Mouse (Mus musculus) lung, postnatal 0 days (tissue): ENCODE results near the gene Usp36. TPM values are rescaled to one million over a fixed set of nuclear protein-coding genes. Genes with fewer than 3 reads are reported as not detected.

ENCODE experiments used
- ATAC-seq: fragments of 200-750 bp; cut with Nextera tagmentation; 2 replicates; pipeline ENCODE4 v1.8.0; 2017; ENCODE audit warnings: moderate library complexity
- DNase-seq: peaks from one replicate; pipeline ENCODE4 v3.0.0-alpha.2; 2016; ENCODE audit warnings: low spot score
- H3K27ac ChIP-seq: fragments of 300-500 bp; sonication (generic); 2 replicates; pipeline ENCODE4 v1.5.1; 2014; ENCODE audit warnings: antibody characterized with exemption, mild to moderate bottlenecking, low read length, mixed read lengths
- H3K27me3 ChIP-seq: fragments of 300-500 bp; sonication (generic); replicated peaks from 2 replicates; pipeline ENCODE4 v1.6.1; 2014; ENCODE audit warnings: low read length, mixed read lengths; ENCODE audit not compliant: insufficient read depth
- H3K36me3 ChIP-seq: fragments of 300-500 bp; sonication (generic); 2 replicates; pipeline ENCODE4 v1.6.1; 2014; ENCODE audit warnings: low read length, mixed read lengths; ENCODE audit not compliant: insufficient read depth
- H3K4me1 ChIP-seq: fragments of 300-500 bp; sonication (generic); 2 replicates; pipeline ENCODE4 v1.6.1; 2014; ENCODE audit warnings: antibody characterized with exemption, low read depth, low read length, mixed read lengths; ENCODE audit not compliant: insufficient read depth
- H3K4me2 ChIP-seq: fragments of 300-500 bp; sonication (generic); replicated peaks from 2 replicates; pipeline ENCODE4 v1.6.1; 2014; ENCODE audit warnings: low read depth, mild to moderate bottlenecking, low read length, moderate library complexity, mixed read lengths
- H3K4me3 ChIP-seq: fragments of 300-500 bp; sonication (generic); 2 replicates; pipeline ENCODE4 v1.5.1; 2014; ENCODE audit warnings: low read depth, low read length
- H3K9ac ChIP-seq: fragments of 300-500 bp; sonication (generic); replicated peaks from 2 replicates; pipeline ENCODE4 v1.6.1; 2014; ENCODE audit warnings: low read depth, mild to moderate bottlenecking
- H3K9me3 ChIP-seq: fragments of 300-500 bp; sonication (generic); 2 replicates; pipeline ENCODE4 v1.6.1; 2016; ENCODE audit warnings: low read length, mixed read lengths
- CTCF ChIP-seq: IDR thresholded peaks from 2 replicates; pipeline ENCODE4 v1.5.1; 2016; ENCODE audit warnings: antibody characterized with exemption, mild to moderate bottlenecking
- EP300 ChIP-seq: IDR thresholded peaks from 2 replicates; pipeline ENCODE4 v1.6.1; 2016; ENCODE audit warnings: antibody characterized with exemption, mild to moderate bottlenecking, control low read depth
- WGBS: fragments of 180-500 bp; shearing (Covaris S2); extraction: QIAGEN DNeasy Blood & Tissue Kit; methylation state at CpG from one replicate; pipeline ENCODE4 v1.1.7; 2014; 5-methylcytosine and 5-hydroxymethylcytosine counted together
- polyA plus RNA-seq: library from polyadenylated mRNA; unstranded; fragments of >200 nt; fragmentation: Nextera tagmentation; extraction: Ambion mirVana; gene quantifications from 2 replicates; pipeline ENCODE4 v1.2.1, GENCODE M21; 2015

Usp36 gene
- polyA plus RNA-seq, 1 experiment from 2014 or later, result 11.8 TPM

DNA sequence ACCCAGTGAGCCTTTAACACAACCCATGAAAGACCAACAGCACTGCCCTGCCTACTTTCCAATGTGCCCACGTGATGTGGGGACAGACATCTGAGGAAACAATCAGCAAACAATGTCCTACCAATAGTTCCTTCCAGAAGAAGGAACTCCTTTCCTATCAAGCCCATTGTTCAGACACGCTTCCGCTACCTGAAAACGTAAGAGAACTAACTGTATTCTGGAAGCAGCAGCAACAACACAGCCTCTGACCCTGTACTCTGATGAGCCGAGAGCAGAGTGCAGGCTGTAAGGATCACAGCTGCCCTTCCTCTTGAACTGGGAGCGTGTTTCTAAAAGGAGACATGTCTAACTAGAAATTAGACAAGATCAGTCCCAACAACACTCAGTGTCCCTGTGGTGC lies 55.5 kb downstream of the Usp36 start:
- peak overlapping the region; percentile 68 for H3K27ac ChIP-seq
- peak; percentile 50 for DNase-seq
- H3K4me1 ChIP-seq, result peaks cover 21% of the 10 kb centered on the region; the same call in 1 of the 2 replicates

DNA sequence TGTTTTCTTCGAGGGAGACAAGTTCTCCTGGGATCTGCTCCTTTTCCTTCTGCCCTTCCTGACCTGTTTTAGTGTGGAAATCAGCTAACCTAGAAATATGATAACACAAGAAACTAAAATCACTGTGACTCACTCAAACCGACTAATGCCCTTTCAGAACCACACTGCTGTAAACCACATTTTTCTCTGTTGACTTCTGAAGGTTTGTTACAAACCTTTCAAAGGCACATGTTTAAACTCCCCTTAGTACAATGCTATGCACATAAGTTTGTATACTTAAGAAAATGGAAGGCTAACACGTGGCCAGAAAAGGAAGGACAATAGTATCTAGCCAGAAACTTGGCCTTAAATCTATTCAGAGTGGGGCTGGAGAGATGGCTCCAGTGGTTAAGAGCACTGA lies 56.1 kb downstream of the Usp36 start:
- H3K27me3 ChIP-seq, result no peaks in the 10 kb centered on the region

More for the DNA sequence above, 55.5 kb downstream of the Usp36 start:
- Histone ChIP-seq H3K36me3 (no peaks in the 10 kb centered on the region), H3K4me3 (no peak overlapping the region), H3K27me3 (no peaks in the 10 kb centered on the region), H3K9me3 (no peaks in the 10 kb centered on the region), H3K4me2 (no peak overlapping the region), H3K9ac (no peak overlapping the region)
- peak; percentile 68 for ATAC-seq
- WGBS, result 47% methylated on average over 6 of the region's 6 CpGs
- TF ChIP-seq CTCF, result no peak
- TF ChIP-seq EP300, result peak; percentile 88

DNA sequence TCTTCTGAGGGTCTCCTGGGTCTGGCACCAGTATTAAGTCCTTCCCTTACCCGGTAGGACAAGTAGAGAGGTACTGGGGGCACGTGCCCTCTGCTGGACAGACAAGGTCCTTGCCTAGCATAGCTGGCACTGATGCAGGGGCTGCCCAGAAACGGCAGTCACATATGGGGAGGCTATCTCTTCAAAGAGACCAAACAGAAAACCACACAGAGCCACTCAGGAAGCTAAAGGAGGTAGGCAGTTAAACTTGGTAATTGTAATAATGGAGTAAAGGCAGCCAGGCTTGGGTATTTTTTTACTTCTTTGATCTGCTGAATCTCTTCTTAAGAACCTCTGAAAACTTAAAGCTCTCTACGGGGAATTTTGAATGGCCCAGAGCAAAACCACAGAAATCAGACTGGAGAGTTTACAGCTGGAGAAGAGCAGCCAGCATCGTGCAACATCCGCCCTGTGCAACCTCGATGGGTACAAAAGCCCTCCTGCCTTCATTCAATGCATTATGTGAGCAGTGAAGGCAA lies 57.7 kb downstream of the Usp36 start:
- Histone ChIP-seq H3K27ac (no peak overlapping the region), H3K36me3 (no peaks in the 10 kb centered on the region), H3K9me3 (no peaks in the 10 kb centered on the region), H3K4me1 (peaks cover 12% of the 10 kb centered on the region; the same call in 1 of the 2 replicates), H3K4me2 (no peak overlapping the region), H3K4me3 (no peak overlapping the region), H3K9ac (no peak overlapping the region), H3K27me3 (no peaks in the 10 kb centered on the region)
- TF ChIP-seq EP300 (no peak), CTCF (peak; percentile 73)
- ATAC-seq (peak; percentile 36; the same call in 1 of the 2 replicates), DNase-seq (peak; percentile 61)
- 37% methylated on average over 7 of the region's 7 CpGs for WGBS

More for the DNA sequence above, 56.1 kb downstream of the Usp36 start:
- no peak for ATAC-seq
- Histone ChIP-seq H3K4me3 (no peak overlapping the region), H3K27ac (no peak overlapping the region), H3K36me3 (no peaks in the 10 kb centered on the region), H3K4me2 (no peak overlapping the region), H3K9me3 (no peaks in the 10 kb centered on the region), H3K4me1 (peaks cover 17% of the 10 kb centered on the region; the same call in 1 of the 2 replicates), H3K9ac (no peak overlapping the region)
- TF ChIP-seq EP300 (no peak), CTCF (no peak)
- 40% methylated on average over 3 of the region's 3 CpGs for WGBS
- no peak for DNase-seq

DNA sequence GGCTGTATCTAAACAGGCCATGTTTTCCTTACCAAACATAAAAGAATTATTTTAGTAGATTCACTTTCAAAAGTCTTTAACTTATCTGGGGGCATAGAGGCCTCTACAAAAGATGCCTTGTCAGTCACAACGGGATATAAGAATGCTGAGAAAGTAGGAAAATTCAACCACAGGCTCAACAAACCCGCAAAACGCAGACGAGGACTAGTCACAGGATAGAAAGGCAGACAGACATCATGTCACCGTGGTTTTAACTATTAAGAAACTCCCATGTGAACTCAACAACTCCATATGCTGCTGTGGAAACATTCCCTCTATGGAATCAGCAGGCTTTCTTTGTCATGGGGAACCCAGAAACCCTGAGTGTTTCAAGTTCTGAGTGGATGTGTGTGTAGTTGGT lies 60.1 kb downstream of the Usp36 start:
- no peaks in the 10 kb centered on the region for H3K27me3 ChIP-seq
- DNase-seq (no peak), ATAC-seq (no peak)
- peaks cover 7% of the 10 kb centered on the region for H3K4me1 ChIP-seq
- H3K4me2 ChIP-seq, result no peak overlapping the region
- H3K4me3 ChIP-seq, result no peak overlapping the region
- 85% methylated on average over 5 of the region's 5 CpGs for WGBS
- no peak for TF ChIP-seq CTCF
- TF ChIP-seq EP300, result no peak
- H3K27ac ChIP-seq, result no peak overlapping the region
- H3K9ac ChIP-seq, result no peak overlapping the region
- no peaks in the 10 kb centered on the region for H3K9me3 ChIP-seq
- H3K36me3 ChIP-seq, result no peaks in the 10 kb centered on the region

DNA sequence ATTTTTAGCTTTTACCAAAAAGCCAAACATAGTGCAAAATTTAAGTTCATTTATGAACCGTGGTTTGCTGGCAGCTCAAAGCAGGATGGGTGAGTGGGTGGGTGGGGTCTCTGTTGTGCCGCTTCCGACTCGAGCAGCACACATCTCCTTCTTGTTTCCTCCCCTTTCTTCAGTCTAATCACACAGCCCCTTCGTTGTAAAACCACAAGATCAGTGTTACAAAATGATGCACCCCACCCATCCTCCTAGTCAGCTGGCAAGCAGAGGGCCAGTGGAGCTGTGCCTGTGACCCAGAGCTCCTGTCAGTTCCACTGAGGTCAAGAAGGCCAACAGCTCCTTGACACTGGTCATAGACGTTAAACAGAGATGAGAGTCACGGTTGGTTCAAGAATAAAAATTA lies 62.4 kb downstream of the Usp36 start:
- Histone ChIP-seq H3K4me1 (peaks cover 5% of the 10 kb centered on the region), H3K9me3 (no peaks in the 10 kb centered on the region), H3K27ac (no peak overlapping the region), H3K9ac (no peak overlapping the region), H3K36me3 (no peaks in the 10 kb centered on the region), H3K4me2 (no peak overlapping the region), H3K4me3 (no peak overlapping the region), H3K27me3 (no peaks in the 10 kb centered on the region)
- TF ChIP-seq EP300 (no peak), CTCF (no peak)
- 59% methylated on average over 7 of the region's 7 CpGs for WGBS
- ATAC-seq, result no peak
- DNase-seq, result no peak

DNA sequence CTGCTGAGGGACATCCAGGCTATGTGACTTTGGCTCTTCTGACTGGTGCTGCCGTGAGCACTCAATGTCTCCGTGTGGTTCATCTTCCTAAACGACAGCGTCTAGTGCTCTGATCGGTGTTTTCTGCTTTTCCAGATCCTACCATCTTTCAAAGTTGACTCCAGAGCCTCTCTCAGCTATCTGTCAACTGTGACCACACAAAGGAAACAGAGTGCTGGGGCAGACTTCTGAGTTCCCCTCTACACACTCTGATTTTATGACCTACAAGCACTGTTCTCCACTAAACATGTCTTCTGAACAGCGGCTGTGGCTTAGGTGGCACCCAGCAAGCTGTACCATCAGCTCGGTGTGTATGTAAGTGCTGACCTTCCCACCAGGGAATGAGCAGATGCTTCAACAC lies 63.2 kb downstream of the Usp36 start:
- no peak for TF ChIP-seq CTCF
- Histone ChIP-seq H3K4me3 (no peak overlapping the region), H3K27me3 (no peaks in the 10 kb centered on the region), H3K4me1 (no peaks in the 10 kb centered on the region; the same call in 1 of the 2 replicates), H3K36me3 (no peaks in the 10 kb centered on the region), H3K9me3 (no peaks in the 10 kb centered on the region), H3K9ac (no peak overlapping the region), H3K4me2 (no peak overlapping the region), H3K27ac (no peak overlapping the region)
- WGBS, result 83% methylated on average over 7 of the region's 7 CpGs
- DNase-seq (no peak), ATAC-seq (no peak)

DNA sequence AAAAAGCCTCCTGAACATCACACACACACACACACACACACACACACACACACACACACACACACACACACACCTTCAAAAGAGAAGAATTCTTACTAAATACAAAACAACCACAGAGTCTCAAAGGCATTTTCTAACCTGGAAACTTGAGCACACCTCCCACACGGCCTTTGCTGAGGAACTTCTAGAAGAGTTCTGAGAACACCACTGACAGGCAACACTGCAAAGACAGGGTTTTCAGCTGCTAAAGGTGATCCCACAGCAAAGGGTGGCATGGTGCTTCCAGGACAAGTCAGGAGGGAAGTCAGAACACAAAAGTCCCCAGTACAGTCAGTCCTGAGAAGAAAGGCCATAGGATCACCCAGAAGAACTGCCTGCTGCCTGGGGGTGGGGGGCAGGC lies 64.2 kb downstream of the Usp36 start:
- TF ChIP-seq EP300 (no peak), CTCF (no peak)
- Histone ChIP-seq H3K27ac (no peak overlapping the region), H3K4me2 (no peak overlapping the region), H3K36me3 (no peaks in the 10 kb centered on the region), H3K9ac (no peak overlapping the region), H3K9me3 (no peaks in the 10 kb centered on the region), H3K4me3 (no peak overlapping the region), H3K4me1 (no peaks in the 10 kb centered on the region; the same call in 1 of the 2 replicates), H3K27me3 (no peaks in the 10 kb centered on the region)
- WGBS, result 65% methylated on average over 1 of the region's 1 CpGs
- DNase-seq (no peak), ATAC-seq (no peak)
